Mouse (Mus musculus) liver, adult 2 months (tissue): Measurements from ENCODE around the gene Galnt15. TPM values are rescaled to one million over a fixed set of nuclear protein-coding genes. Genes with fewer than 3 reads are reported as not detected.

Source experiments
- DNase-seq: peaks from one replicate; pipeline ENCODE4 v3.0.0-alpha.2; 2011; ENCODE audit warnings: low read depth, low spot score; ENCODE audit errors: extremely low read depth
- H3K27ac ChIP-seq: fragments of 200-500 bp; replicated peaks from 2 replicates; pipeline ENCODE4 v1.5.1; 2012; ENCODE audit warnings: low read depth, mild to moderate bottlenecking, control low read depth, inconsistent platforms, low read length; ENCODE audit not compliant: insufficient read depth
- H3K27me3 ChIP-seq: fragments of 200-500 bp; 2 replicates; pipeline ENCODE4 v1.6.1; 2012; ENCODE audit warnings: mild to moderate bottlenecking, moderate library complexity, low read length, inconsistent platforms; ENCODE audit not compliant: control insufficient read depth, insufficient read depth
- H3K36me3 ChIP-seq: fragments of 200-500 bp; 2 replicates; pipeline ENCODE4 v1.6.1; 2012; ENCODE audit warnings: low read length, inconsistent platforms; ENCODE audit not compliant: control insufficient read depth, insufficient read depth
- H3K4me1 ChIP-seq: fragments of 200-500 bp; 2 replicates; pipeline ENCODE4 v1.6.1; 2011; ENCODE audit warnings: low read length; ENCODE audit not compliant: control insufficient read depth, insufficient read depth
- H3K4me3 ChIP-seq: fragments of 200-500 bp; 2 replicates; pipeline ENCODE4 v1.5.1; 2011; ENCODE audit warnings: low read depth, mild to moderate bottlenecking, control low read depth, low read length, moderate library complexity; ENCODE audit not compliant: insufficient read depth
- H3K79me2 ChIP-seq: fragments of 200-500 bp; 2 replicates; pipeline ENCODE4 v1.6.1; 2012; ENCODE audit warnings: inconsistent platforms, mild to moderate bottlenecking, low read length, moderate library complexity; ENCODE audit not compliant: control insufficient read depth, insufficient read depth
- H3K9ac ChIP-seq: fragments of 200-500 bp; 2 replicates; pipeline ENCODE4 v1.6.1; 2012; ENCODE audit warnings: low read depth, mild to moderate bottlenecking, control low read depth, inconsistent platforms, low read length
- CTCF ChIP-seq: fragments of 200-500 bp; IDR thresholded peaks from 2 replicates; pipeline ENCODE4 v1.5.1; 2011; ENCODE audit warnings: low read depth, low read length, control low read depth
- POLR2A ChIP-seq: fragments of 200-500 bp; IDR thresholded peaks from 2 replicates; pipeline ENCODE4 v1.6.1; 2011; ENCODE audit warnings: low read length, control low read depth; ENCODE audit not compliant: insufficient read depth; ENCODE audit errors: extremely low read depth
- WGBS: fragments of 180-500 bp; shearing (Covaris S2); methylation state at CpG from one replicate; pipeline ENCODE4 v1.1.7; 2018; 5-methylcytosine and 5-hydroxymethylcytosine counted together
- polyA plus RNA-seq: library from polyadenylated mRNA; depleted of rRNA; stranded (reverse); fragments of >200 nt; gene quantifications from 2 replicates; pipeline ENCODE4 v1.2.3, GENCODE M21; 2012
- total RNA-seq: library from RNA; depleted of rRNA; stranded (reverse); fragments of >200 nt; gene quantifications from 2 replicates; pipeline ENCODE4 v1.2.3, GENCODE M21; 2014

Galnt15 gene
- total and polyA plus RNA-seq, 2 experiments, result 0.62 to 0.92 TPM

DNA sequence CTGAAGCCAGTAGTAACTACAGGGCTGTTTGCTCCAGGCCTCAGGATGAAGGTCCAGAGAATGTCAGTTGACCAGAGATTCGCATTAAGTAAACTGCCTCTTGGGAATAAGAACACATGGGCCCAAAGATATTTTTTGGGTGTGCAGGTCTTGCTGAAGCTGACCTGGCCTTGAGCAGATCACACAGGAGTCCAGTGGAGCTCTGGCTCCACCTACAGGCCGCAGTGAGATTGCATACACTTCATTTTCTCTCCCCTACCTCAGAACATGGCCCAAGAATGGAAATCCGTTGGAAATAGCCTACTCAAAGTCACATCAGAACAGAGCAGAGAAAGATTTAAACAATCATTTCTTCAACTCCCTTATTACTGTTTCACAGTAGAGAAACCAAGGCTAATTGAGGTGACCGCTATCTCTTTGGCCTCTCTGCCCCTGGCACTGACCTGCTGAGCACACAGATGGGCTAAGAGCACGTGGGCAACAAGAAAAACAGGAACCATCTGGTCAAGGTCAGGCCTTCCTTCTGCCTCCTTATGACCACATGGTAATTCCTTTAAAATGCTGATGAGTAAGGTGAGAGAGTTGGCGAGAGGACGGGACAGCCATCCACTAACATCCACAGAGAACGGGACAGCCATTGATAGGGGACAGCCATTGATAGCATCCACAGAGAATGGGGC, 48.2 kb downstream of the Galnt15 start:
- H3K27me3 ChIP-seq, result no peaks in the 10 kb centered on the region
- TF ChIP-seq CTCF, result peak; percentile 95
- TF ChIP-seq POLR2A, result no peak
- DNase-seq, result peak; percentile 47

GRCm38 (mm10) chr14:32081026-32081425, 52.2 kb downstream of the Galnt15 start:
- TF ChIP-seq CTCF (no peak), POLR2A (no peak)
- no peak for DNase-seq
- Histone ChIP-seq H3K36me3 (peaks cover 10% of the 10 kb centered on the region), H3K4me3 (no peak overlapping the region), H3K27me3 (no peaks in the 10 kb centered on the region), H3K4me1 (peaks cover 2% of the 10 kb centered on the region; the same call in 1 of the 2 replicates), H3K79me2 (no peaks in the 10 kb centered on the region), H3K27ac (no peak overlapping the region), H3K9ac (no peak overlapping the region)
- 85% methylated on average over 10 of the region's 10 CpGs for WGBS

More for the DNA sequence above, 48.2 kb downstream of the Galnt15 start:
- H3K79me2 ChIP-seq, result no peaks in the 10 kb centered on the region
- WGBS, result 52% methylated on average over 8 of the region's 8 CpGs
- peaks cover 5% of the 10 kb centered on the region; the same call in 1 of the 2 replicates for H3K4me1 ChIP-seq
- H3K27ac ChIP-seq, result no peak overlapping the region
- peaks cover 6% of the 10 kb centered on the region for H3K36me3 ChIP-seq
- H3K4me3 ChIP-seq, result no peak overlapping the region
- no peak overlapping the region for H3K9ac ChIP-seq

- no peak overlapping the region for H3K27ac ChIP-seq
- no peaks in the 10 kb centered on the region; the same call in 1 of the 2 replicates for H3K79me2 ChIP-seq
- no peak for DNase-seq
- H3K9ac ChIP-seq, result no peak overlapping the region
- H3K4me3 ChIP-seq, result no peak overlapping the region
- H3K4me1 ChIP-seq, result peaks cover 3% of the 10 kb centered on the region; the same call in 1 of the 2 replicates
- no peaks in the 10 kb centered on the region for H3K27me3 ChIP-seq
- H3K36me3 ChIP-seq, result peaks cover 10% of the 10 kb centered on the region
- TF ChIP-seq CTCF (no peak), POLR2A (no peak)
- WGBS, result 95% methylated on average over 6 of the region's 6 CpGs
These were observed 54.1 kb downstream of the Galnt15 start for GRCm38 (mm10) chr14:32082891-32083290.

GRCm38 (mm10) chr14:32083466-32083865, 54.7 kb downstream of the Galnt15 start:
- DNase-seq, result no peak
- no peak for TF ChIP-seq POLR2A
- no peak for TF ChIP-seq CTCF
- Histone ChIP-seq H3K27me3 (no peaks in the 10 kb centered on the region), H3K36me3 (peaks cover 10% of the 10 kb centered on the region), H3K4me3 (no peak overlapping the region), H3K4me1 (peaks cover 5% of the 10 kb centered on the region; the same call in 1 of the 2 replicates), H3K9ac (no peak overlapping the region), H3K27ac (no peak overlapping the region), H3K79me2 (peaks cover under 1% of the 10 kb centered on the region; the same call in 1 of the 2 replicates)
- 97% methylated on average over 2 of the region's 2 CpGs for WGBS

DNA sequence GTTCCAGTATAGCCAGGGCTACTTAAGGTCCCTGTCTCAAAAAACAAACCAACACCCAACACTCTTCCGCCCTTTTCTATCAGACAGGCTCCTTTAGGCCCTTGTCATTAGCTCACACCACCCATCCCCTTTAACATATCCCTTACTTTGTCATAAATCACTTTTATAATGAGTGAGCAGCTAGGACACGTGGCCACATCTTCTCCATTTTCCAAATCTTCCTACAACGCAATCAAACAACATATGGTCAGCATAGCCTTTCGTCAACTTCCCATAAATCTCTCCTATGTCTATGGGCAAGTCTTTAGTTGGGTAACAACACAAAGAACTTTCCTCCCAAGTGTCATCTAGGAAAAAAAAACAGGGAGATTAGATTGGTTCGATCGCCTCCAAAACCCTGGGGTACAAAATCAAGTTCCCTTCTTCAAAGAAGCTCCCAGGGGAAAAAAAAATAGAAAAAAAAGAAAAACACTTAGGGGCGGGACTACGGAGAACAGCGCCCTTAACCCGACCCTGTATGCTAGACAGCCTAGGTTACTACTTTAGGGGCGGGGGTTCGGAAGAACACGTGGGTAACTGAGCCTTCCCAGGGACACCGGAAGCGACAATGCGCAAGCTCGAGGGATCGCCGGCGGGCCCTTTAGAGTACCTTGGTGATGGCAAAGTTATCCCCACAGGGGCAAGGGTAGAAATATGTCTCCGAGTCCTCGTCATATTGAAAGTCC, 56.1 kb downstream of the Galnt15 start, which contains the start of gene Oxnad1:
TSS of gene Oxnad1 (plus strand) at position 614 of the 725 bp plus-strand sequence.
- Histone ChIP-seq H3K79me2 (peaks cover 4% of the 10 kb centered on the region; the same call in 1 of the 2 replicates), H3K27ac (peak within 1 kb of the TSS; percentile 86), H3K4me1 (peaks cover 8% of the 10 kb centered on the region; the same call in 1 of the 2 replicates), H3K9ac (peak within 1 kb of the TSS; percentile 77), H3K27me3 (no peaks in the 10 kb centered on the region), H3K36me3 (peaks cover 10% of the 10 kb centered on the region), H3K4me3 (peak within 1 kb of the TSS; percentile 67)
- DNase-seq, result peak; percentile 88
- 3% methylated on average over 22 of the region's 22 CpGs for WGBS
- TF ChIP-seq CTCF (no peak), POLR2A (no peak)
